Mouse (Mus musculus): ENCODE measurements around the gene Slc38a5.

The Slc38a5 gene

DNA sequence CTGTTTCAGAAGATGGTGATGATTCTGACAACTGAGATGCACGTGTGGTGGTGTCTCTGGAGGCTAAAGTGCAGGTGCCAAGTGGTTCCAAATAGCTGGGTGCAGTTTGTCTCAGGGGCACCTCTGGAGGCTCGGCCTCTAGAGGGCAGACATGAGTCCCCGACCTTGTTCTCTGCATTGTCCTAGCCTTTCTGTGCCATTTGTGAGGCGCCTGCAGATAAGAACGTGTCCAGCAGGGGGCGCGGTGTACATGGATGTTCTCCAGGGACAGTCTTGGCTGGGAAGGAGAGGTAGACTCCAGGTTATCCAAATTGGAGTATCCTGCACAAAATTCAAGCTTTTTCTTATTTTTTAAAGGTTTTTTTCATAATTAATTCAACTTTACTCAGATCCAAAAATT, 44.0 kb downstream of the Slc38a5 start:
- peak; percentile 3 for DNase-seq

GRCm38 (mm10) chrX:8327124-8327523, 56.2 kb downstream of the Slc38a5 start, which contains the start of gene Ssxb10:
Gene Ssxb10, plus strand, starts transcription at chrX:8327424.
- DNase-seq: no peak
